Mouse (Mus musculus) hindbrain, embryonic 11.5 days (tissue): ENCODE data around the gene Tmem136. TPM values are rescaled to one million over a fixed set of nuclear protein-coding genes. Genes with fewer than 3 reads are reported as not detected.

ENCODE experiments used
- ATAC-seq: fragments of 200-750 bp; cut with Nextera tagmentation; 2 replicates; pipeline ENCODE4 v1.8.0; 2017; ENCODE audit warnings: mild to moderate bottlenecking, moderate TSS enrichment, moderate library complexity; ENCODE audit not compliant: low FRiP score
- DNase-seq: peaks from one replicate; pipeline ENCODE4 v3.0.0-alpha.2; 2015; ENCODE audit warnings: low spot score
- H3K27ac ChIP-seq: fragments of 300-500 bp; sonication (generic); 2 replicates; pipeline ENCODE4 v1.5.1; 2014; ENCODE audit warnings: mild to moderate bottlenecking, low read depth, low read length
- H3K27me3 ChIP-seq: fragments of 300-500 bp; sonication (generic); 2 replicates; pipeline ENCODE4 v1.6.1; 2014; ENCODE audit warnings: mild to moderate bottlenecking, low read length, moderate library complexity, mixed read lengths; ENCODE audit not compliant: control insufficient read depth, insufficient read depth
- H3K36me3 ChIP-seq: fragments of 300-500 bp; sonication (generic); 2 replicates; pipeline ENCODE4 v1.6.1; 2014; ENCODE audit warnings: mild to moderate bottlenecking, low read length, moderate library complexity, mixed read lengths; ENCODE audit not compliant: control insufficient read depth, insufficient read depth
- H3K4me1 ChIP-seq: fragments of 300-500 bp; sonication (generic); replicated peaks from 2 replicates; pipeline ENCODE4 v1.6.1; 2014; ENCODE audit warnings: low read length, mixed read lengths; ENCODE audit not compliant: control insufficient read depth, insufficient read depth
- H3K4me2 ChIP-seq: fragments of 300-500 bp; sonication (generic); replicated peaks from 2 replicates; pipeline ENCODE4 v1.6.1; 2014; ENCODE audit warnings: mild to moderate bottlenecking, low read depth, low read length
- H3K4me3 ChIP-seq: fragments of 300-500 bp; sonication (generic); 2 replicates; pipeline ENCODE4 v1.5.1; 2014; ENCODE audit warnings: low read depth, low read length
- H3K9ac ChIP-seq: fragments of 300-500 bp; sonication (generic); 2 replicates; pipeline ENCODE4 v1.6.1; 2014; ENCODE audit warnings: low read depth, low read length
- H3K9me3 ChIP-seq: fragments of 300-500 bp; sonication (generic); 2 replicates; pipeline ENCODE4 v1.6.1; 2016; ENCODE audit warnings: low read length; ENCODE audit not compliant: control insufficient read depth
- WGBS: fragments of 180-500 bp; shearing (Covaris S2); extraction: QIAGEN DNeasy Blood & Tissue Kit; methylation state at CpG from one replicate; pipeline ENCODE4 v1.1.7; 2014; 5-methylcytosine and 5-hydroxymethylcytosine counted together
- polyA plus RNA-seq: library from polyadenylated mRNA; unstranded; fragments of >200 nt; fragmentation: Nextera tagmentation; extraction: Ambion mirVana; gene quantifications from 2 replicates; pipeline ENCODE4 v1.2.1, GENCODE M21; 2014

Tmem136 gene
- polyA plus RNA-seq, 1 experiment from 2014 or later = 19.2 TPM

- no peak for DNase-seq
- H3K4me2 ChIP-seq = no peak overlapping the region
- H3K36me3 ChIP-seq = no peaks in the 10 kb centered on the region
- no peak overlapping the region for H3K4me3 ChIP-seq
- H3K27me3 ChIP-seq = no peaks in the 10 kb centered on the region
- no peak for ATAC-seq
- H3K9ac ChIP-seq = no peak overlapping the region
- H3K4me1 ChIP-seq = 0 out of 2 replicates have a peak, but pooled peaks cover 1% of the 10 kb centered on the region
- WGBS = 92% methylated on average over 3 of the region's 3 CpGs
- H3K27ac ChIP-seq = no peak overlapping the region
- no peaks in the 10 kb centered on the region for H3K9me3 ChIP-seq
Measured at GRCm38 (mm10) chr9:43097801-43098557, 18.4 kb downstream of the Tmem136 start.

GRCm38 (mm10) chr9:43096337-43096736, 20.0 kb downstream of the Tmem136 start:
- ATAC-seq (no peak), DNase-seq (no peak)
- Histone ChIP-seq H3K27me3 (no peaks in the 10 kb centered on the region), H3K4me2 (no peak overlapping the region), H3K9me3 (no peaks in the 10 kb centered on the region), H3K36me3 (no peaks in the 10 kb centered on the region), H3K9ac (no peak overlapping the region), H3K27ac (no peak overlapping the region), H3K4me3 (no peak overlapping the region), H3K4me1 (no peaks in the 10 kb centered on the region)

- no peaks in the 10 kb centered on the region for H3K27me3 ChIP-seq
- no peak overlapping the region for H3K27ac ChIP-seq
- DNase-seq = no peak
- no peak overlapping the region for H3K9ac ChIP-seq
- H3K4me1 ChIP-seq = no peaks in the 10 kb centered on the region
- ATAC-seq = no peak
- WGBS = 86% methylated on average over 4 of the region's 4 CpGs
- H3K9me3 ChIP-seq = no peaks in the 10 kb centered on the region
- H3K4me3 ChIP-seq = no peak overlapping the region
- H3K4me2 ChIP-seq = no peak overlapping the region
- H3K36me3 ChIP-seq = no peaks in the 10 kb centered on the region
Measured at GRCm38 (mm10) chr9:43094828-43095227, 21.5 kb downstream of the Tmem136 start.

- no peaks in the 10 kb centered on the region for H3K36me3 ChIP-seq
- WGBS = 88% methylated on average over 3 of the region's 3 CpGs
Measured at GRCm38 (mm10) chr9:43093803-43094202, 22.6 kb downstream of the Tmem136 start.

GRCm38 (mm10) chr9:43085686-43086285, 30.6 kb downstream of the Tmem136 start:
- DNase-seq = no peak
- 95% methylated on average over 1 of the region's 1 CpGs for WGBS
- no peak for ATAC-seq

More at GRCm38 (mm10) chr9:43093803-43094202, 22.6 kb downstream of the Tmem136 start:
- Histone ChIP-seq H3K27me3 (no peaks in the 10 kb centered on the region), H3K4me1 (no peaks in the 10 kb centered on the region), H3K9me3 (no peaks in the 10 kb centered on the region), H3K9ac (no peak overlapping the region), H3K27ac (no peak overlapping the region), H3K4me3 (no peak overlapping the region), H3K4me2 (no peak overlapping the region)
- ATAC-seq (no peak), DNase-seq (no peak)

GRCm38 (mm10) chr9:43084496-43085362, 31.6 kb downstream of the Tmem136 start:
- no peak overlapping the region for H3K4me2 ChIP-seq
- no peaks in the 10 kb centered on the region for H3K9me3 ChIP-seq
- no peak overlapping the region for H3K9ac ChIP-seq
- no peak for DNase-seq
- no peak for ATAC-seq
- H3K36me3 ChIP-seq = no peaks in the 10 kb centered on the region
- H3K4me1 ChIP-seq = no peaks in the 10 kb centered on the region
- no peak overlapping the region for H3K4me3 ChIP-seq
- H3K27me3 ChIP-seq = no peaks in the 10 kb centered on the region
- no peak overlapping the region for H3K27ac ChIP-seq
- WGBS = 85% methylated on average over 7 of the region's 7 CpGs

More at GRCm38 (mm10) chr9:43085686-43086285, 30.6 kb downstream of the Tmem136 start:
- H3K9ac ChIP-seq = no peak overlapping the region
- no peaks in the 10 kb centered on the region for H3K9me3 ChIP-seq
- no peaks in the 10 kb centered on the region for H3K36me3 ChIP-seq
- no peak overlapping the region for H3K27ac ChIP-seq
- no peak overlapping the region for H3K4me2 ChIP-seq
- no peak overlapping the region for H3K4me3 ChIP-seq
- H3K27me3 ChIP-seq = no peaks in the 10 kb centered on the region
- no peaks in the 10 kb centered on the region for H3K4me1 ChIP-seq

- ATAC-seq = no peak
- 31% methylated on average over 7 of the region's 7 CpGs for WGBS
- H3K27ac ChIP-seq = no peak overlapping the region
Measured at GRCm38 (mm10) chr9:43083441-43084055, 32.8 kb downstream of the Tmem136 start.

GRCm38 (mm10) chr9:43078711-43079110, 37.7 kb downstream of the Tmem136 start:
- no peaks in the 10 kb centered on the region for H3K4me1 ChIP-seq
- WGBS = 90% methylated on average over 3 of the region's 3 CpGs
- no peak for ATAC-seq
- H3K9ac ChIP-seq = no peak overlapping the region
- no peak overlapping the region for H3K4me2 ChIP-seq
- DNase-seq = no peak
- H3K27me3 ChIP-seq = no peaks in the 10 kb centered on the region
- H3K36me3 ChIP-seq = no peaks in the 10 kb centered on the region
- no peak overlapping the region for H3K27ac ChIP-seq
- no peak overlapping the region for H3K4me3 ChIP-seq
- H3K9me3 ChIP-seq = no peaks in the 10 kb centered on the region

More at GRCm38 (mm10) chr9:43083441-43084055, 32.8 kb downstream of the Tmem136 start:
- H3K9me3 ChIP-seq = no peaks in the 10 kb centered on the region
- no peak overlapping the region for H3K4me3 ChIP-seq
- no peaks in the 10 kb centered on the region for H3K36me3 ChIP-seq
- H3K27me3 ChIP-seq = no peaks in the 10 kb centered on the region
- no peak overlapping the region for H3K4me2 ChIP-seq
- H3K4me1 ChIP-seq = no peaks in the 10 kb centered on the region
- DNase-seq = no peak
- H3K9ac ChIP-seq = no peak overlapping the region
